Mouse (Mus musculus) forebrain, embryonic 16.5 days (tissue): ENCODE measurements around the gene Mgarp. TPM values are rescaled to one million over a fixed set of nuclear protein-coding genes. Genes with fewer than 3 reads are reported as not detected.

Experiments
- ATAC-seq: fragments of 200-750 bp; cut with Nextera tagmentation; 2 replicates; pipeline ENCODE4 v1.8.0; 2017; ENCODE audit warnings: mild to moderate bottlenecking, moderate library complexity
- H3K27ac ChIP-seq: fragments of 300-500 bp; sonication (generic); 2 replicates; pipeline ENCODE4 v1.5.1; 2014; ENCODE audit warnings: low read length, control low read depth
- H3K27me3 ChIP-seq: fragments of 300-500 bp; sonication (generic); replicated peaks from 2 replicates; pipeline ENCODE4 v1.6.1; 2014; ENCODE audit warnings: low read length; ENCODE audit not compliant: control insufficient read depth, insufficient read depth
- H3K36me3 ChIP-seq: fragments of 300-500 bp; sonication (generic); 2 replicates; pipeline ENCODE4 v1.6.1; 2014; ENCODE audit not compliant: control insufficient read depth, insufficient read depth
- H3K4me1 ChIP-seq: fragments of 300-500 bp; sonication (generic); replicated peaks from 2 replicates; pipeline ENCODE4 v1.6.1; 2014; ENCODE audit warnings: low read length; ENCODE audit not compliant: control insufficient read depth, insufficient read depth
- H3K4me2 ChIP-seq: fragments of 300-500 bp; sonication (generic); 2 replicates; pipeline ENCODE4 v1.6.1; 2014; ENCODE audit warnings: mild to moderate bottlenecking, low read length, control low read depth
- H3K4me3 ChIP-seq: fragments of 300-500 bp; sonication (generic); replicated peaks from 2 replicates; pipeline ENCODE4 v1.5.1; 2014; ENCODE audit warnings: mild to moderate bottlenecking, low read length, control low read depth
- H3K9ac ChIP-seq: fragments of 300-500 bp; sonication (generic); replicated peaks from 2 replicates; pipeline ENCODE4 v1.6.1; 2014; ENCODE audit warnings: low read depth, low read length, control low read depth
- H3K9me3 ChIP-seq: fragments of 300-500 bp; sonication (generic); 2 replicates; pipeline ENCODE4 v1.6.1; 2016; ENCODE audit warnings: low read length; ENCODE audit not compliant: control insufficient read depth
- WGBS: fragments of 180-500 bp; shearing (Covaris S2); extraction: QIAGEN DNeasy Blood & Tissue Kit; methylation state at CpG from one replicate; pipeline ENCODE4 v1.1.7; 2014; 5-methylcytosine and 5-hydroxymethylcytosine counted together
- polyA plus RNA-seq: library from polyadenylated mRNA; unstranded; fragments of >200 nt; fragmentation: Nextera tagmentation; extraction: Ambion mirVana; gene quantifications from 2 replicates; pipeline ENCODE4 v1.2.1, GENCODE M21; 2015

Mgarp gene
- polyA plus RNA-seq, 1 experiment from 2014 or later: 0.44 TPM

DNA sequence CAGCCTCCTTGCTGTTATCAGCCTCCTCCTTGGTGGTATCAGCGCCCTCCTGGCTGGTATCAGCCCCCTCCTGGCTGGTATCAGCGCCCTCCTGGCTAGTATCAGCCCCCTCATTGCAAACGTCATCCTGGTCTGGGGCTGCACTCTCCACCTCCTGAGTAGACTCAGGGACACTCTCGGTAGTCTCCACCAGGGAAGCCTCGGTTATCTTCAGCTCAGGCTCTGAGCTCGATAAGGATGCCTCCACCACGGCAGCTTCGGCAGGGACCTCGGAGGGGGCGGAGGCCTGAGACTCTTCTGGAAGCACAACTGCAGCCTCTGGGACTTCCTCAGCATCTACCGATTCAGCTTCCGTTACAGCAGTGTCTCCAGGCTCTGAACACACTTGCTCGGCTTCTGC lies 7.6 kb downstream of the Mgarp start:
- Histone ChIP-seq H3K4me2 (peak overlapping the region; percentile 29), H3K4me3 (no peak overlapping the region), H3K27me3 (no peaks in the 10 kb centered on the region), H3K4me1 (no peaks in the 10 kb centered on the region; the same call in 1 of the 2 replicates), H3K9me3 (no peaks in the 10 kb centered on the region), H3K36me3 (no peaks in the 10 kb centered on the region), H3K9ac (peak overlapping the region; percentile 39; the same call in 1 of the 2 replicates), H3K27ac (no peak overlapping the region)
- WGBS: 9% methylated on average over 13 of the region's 13 CpGs
- no peak for ATAC-seq

DNA sequence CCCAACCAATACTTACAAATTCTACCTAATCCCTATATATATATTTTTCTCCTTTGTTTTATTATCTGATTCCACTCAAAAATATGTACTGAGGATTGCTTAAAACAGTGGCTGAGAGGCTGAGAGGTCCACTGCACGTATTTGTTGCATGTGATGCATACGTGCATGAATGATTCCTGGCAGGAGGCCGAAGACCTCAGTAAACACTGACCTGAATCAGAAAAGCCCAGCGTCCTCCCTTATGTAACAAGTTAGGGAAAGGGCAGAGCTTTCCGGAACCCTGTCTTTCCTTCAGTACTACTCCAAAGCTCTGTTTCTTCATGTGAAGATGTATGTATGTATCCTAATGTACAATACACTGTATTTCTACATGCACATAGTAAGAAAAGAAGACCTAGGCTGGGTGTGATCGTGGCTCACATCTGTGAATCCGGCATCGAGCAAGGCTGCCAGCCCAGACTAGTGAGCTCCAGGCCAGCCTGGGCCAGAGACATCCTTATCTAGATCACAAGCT lies 8.6 kb downstream of the Mgarp start:
- H3K27me3 ChIP-seq: no peaks in the 10 kb centered on the region
- no peaks in the 10 kb centered on the region for H3K9me3 ChIP-seq
- 53% methylated on average over 8 of the region's 8 CpGs for WGBS
- no peak overlapping the region for H3K4me3 ChIP-seq
- no peak overlapping the region for H3K9ac ChIP-seq
- no peaks in the 10 kb centered on the region for H3K36me3 ChIP-seq
- no peaks in the 10 kb centered on the region; the same call in 1 of the 2 replicates for H3K4me1 ChIP-seq
- no peak for ATAC-seq
- no peak overlapping the region for H3K4me2 ChIP-seq
- H3K27ac ChIP-seq: no peak overlapping the region

DNA sequence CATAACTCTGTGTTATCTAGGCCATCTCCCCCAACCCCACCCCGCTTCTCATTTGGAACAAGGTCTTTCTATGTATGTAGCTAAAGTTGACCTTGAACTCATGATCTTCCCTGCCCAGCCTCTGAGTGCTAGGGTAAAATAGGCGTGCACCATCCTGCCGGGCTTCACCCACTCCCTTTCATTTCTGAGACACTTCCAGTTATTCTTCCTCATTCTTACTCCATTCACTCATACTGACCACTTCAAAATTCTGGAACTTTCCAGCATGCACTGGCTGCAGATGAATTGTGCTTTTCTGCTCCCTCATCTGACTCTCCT lies 9.4 kb downstream of the Mgarp start:
- H3K4me1 ChIP-seq: no peaks in the 10 kb centered on the region; the same call in 1 of the 2 replicates
- ATAC-seq: no peak
- no peak overlapping the region for H3K4me2 ChIP-seq
- 82% methylated on average over 3 of the region's 3 CpGs for WGBS
- no peaks in the 10 kb centered on the region for H3K36me3 ChIP-seq
- no peaks in the 10 kb centered on the region for H3K9me3 ChIP-seq
- no peak overlapping the region for H3K4me3 ChIP-seq
- H3K27ac ChIP-seq: no peak overlapping the region
- no peak overlapping the region for H3K9ac ChIP-seq
- H3K27me3 ChIP-seq: no peaks in the 10 kb centered on the region

DNA sequence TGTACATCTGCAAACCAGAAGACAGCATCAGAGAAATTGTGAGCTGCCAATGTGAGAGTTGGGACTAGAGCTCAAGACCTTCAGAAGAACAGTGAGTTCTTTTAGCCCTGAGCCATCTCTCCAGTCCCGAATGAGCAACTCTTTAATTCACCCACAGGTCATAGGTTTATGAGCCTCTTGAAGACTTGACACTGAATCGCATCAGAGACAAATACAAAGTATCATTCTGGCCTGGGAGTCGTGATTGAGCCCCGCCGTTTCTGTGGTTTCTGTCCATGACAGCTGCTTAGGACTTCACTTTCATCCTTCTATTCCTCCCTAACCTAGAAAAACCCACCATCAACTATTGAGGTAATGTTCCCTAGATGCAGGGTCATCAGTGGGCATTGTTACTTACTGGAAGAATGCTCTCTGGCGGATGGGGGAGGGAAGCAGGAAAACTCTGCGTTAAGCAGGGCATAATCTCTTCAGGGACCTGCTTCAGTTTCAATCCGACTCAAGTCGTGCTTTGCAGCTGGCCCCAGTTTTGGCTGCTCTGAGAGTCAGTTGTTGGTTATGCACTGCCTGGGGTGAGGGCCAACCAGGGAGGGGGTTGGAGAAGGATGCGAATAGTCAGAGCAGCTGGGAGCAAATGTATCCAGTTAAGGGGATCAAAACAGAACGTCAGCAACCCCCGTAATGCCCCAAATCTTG lies 10.0 kb downstream of the Mgarp start:
- Histone ChIP-seq H3K27me3 (no peaks in the 10 kb centered on the region), H3K4me2 (no peak overlapping the region), H3K9ac (no peak overlapping the region), H3K9me3 (no peaks in the 10 kb centered on the region), H3K27ac (no peak overlapping the region), H3K4me3 (no peak overlapping the region), H3K4me1 (no peaks in the 10 kb centered on the region; the same call in 1 of the 2 replicates), H3K36me3 (no peaks in the 10 kb centered on the region)
- ATAC-seq: no peak
- WGBS: 53% methylated on average over 12 of the region's 12 CpGs

DNA sequence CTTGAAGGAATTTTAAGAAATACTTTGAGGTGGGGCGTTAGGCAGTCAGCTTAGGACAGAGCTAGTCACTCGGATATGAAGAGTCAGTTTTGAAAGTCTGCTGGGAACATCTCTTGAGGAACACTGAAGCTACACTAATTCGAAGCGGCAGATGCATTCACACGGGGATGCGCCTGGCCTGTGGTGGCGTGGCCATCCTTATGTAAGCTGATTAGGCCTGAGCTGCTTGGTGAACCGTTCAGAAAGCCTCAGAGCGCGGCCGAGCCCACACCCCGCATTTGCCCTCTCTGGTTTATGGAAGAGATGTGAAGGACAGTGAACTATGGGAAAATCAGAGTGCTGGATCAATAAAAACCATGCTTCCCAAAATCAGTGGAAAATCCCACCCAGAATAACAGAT lies 13.1 kb downstream of the Mgarp start:
- 29% methylated on average over 12 of the region's 12 CpGs for WGBS
- Histone ChIP-seq H3K9ac (no peak overlapping the region), H3K9me3 (no peaks in the 10 kb centered on the region), H3K27ac (no peak overlapping the region), H3K4me1 (no peaks in the 10 kb centered on the region), H3K27me3 (no peaks in the 10 kb centered on the region), H3K4me2 (no peak overlapping the region), H3K36me3 (no peaks in the 10 kb centered on the region), H3K4me3 (no peak overlapping the region)
- no peak for ATAC-seq

DNA sequence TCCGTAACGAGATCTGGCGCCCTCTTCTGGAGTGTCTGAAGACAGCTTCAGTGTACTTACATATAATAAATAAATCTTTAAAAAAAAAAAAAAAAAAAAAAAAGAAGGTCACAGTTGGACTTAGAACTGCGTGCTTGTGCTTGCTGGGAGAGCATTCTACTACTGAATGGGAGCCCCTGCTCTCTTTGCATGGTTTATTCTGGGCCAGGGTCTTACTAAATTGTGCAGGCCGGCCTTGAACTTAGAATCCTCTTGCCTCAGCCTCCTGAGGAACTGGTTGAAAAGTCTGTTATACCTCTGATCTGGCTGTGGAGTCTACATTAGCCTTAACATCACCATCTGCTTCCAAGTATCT lies 15.9 kb downstream of the Mgarp start:
- ATAC-seq: no peak
- no peak overlapping the region for H3K4me3 ChIP-seq
- 74% methylated on average over 2 of the region's 5 CpGs for WGBS
- no peaks in the 10 kb centered on the region for H3K27me3 ChIP-seq
- H3K4me1 ChIP-seq: no peaks in the 10 kb centered on the region
- no peak overlapping the region for H3K27ac ChIP-seq
- no peak overlapping the region for H3K4me2 ChIP-seq
- no peak overlapping the region for H3K9ac ChIP-seq
- no peaks in the 10 kb centered on the region for H3K9me3 ChIP-seq
- H3K36me3 ChIP-seq: no peaks in the 10 kb centered on the region

DNA sequence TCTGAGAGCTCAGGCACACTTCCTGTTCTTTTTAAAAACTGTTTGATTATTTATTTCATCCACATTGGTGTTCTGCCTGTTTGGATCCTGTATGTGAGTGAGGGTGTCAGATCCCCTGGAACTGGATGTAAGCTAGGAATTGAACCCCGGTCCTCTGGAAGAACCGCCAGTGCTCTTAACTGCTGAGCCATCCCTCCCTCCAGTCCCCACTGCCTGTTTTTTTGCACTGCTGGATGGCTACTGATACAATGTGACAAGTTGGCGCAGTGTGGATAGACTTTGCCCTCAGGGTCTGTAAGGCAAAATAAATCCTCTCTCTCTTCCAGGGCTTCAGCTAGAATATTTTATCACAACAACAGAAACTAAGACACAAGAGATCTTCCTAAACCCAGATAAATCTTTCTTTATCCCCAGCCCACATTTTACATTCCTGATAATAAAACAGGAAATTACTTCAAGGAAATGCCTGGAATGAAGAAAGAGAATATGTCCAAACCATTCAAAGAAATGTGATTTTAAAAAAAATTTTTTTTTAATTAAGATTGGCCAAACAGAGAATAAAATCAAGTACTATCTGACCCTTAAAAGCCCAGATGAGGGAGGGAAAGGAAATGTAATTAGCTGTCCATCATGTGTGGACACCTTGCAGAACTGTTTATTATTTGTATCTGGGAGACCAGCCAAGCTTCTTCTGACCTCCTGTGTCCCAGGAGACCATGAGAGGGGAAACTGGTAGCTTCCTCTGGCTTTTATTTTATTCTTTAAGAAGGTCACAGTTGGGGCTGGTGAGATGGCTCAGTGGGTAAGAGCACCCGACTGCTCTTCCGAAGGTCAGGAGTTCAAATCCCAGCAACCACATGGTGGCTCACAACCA lies 16.5 kb downstream of the Mgarp start:
- no peak overlapping the region for H3K4me3 ChIP-seq
- H3K36me3 ChIP-seq: no peaks in the 10 kb centered on the region
- no peaks in the 10 kb centered on the region for H3K4me1 ChIP-seq
- no peaks in the 10 kb centered on the region for H3K9me3 ChIP-seq
- H3K27ac ChIP-seq: no peak overlapping the region
- 92% methylated on average over 5 of the region's 5 CpGs for WGBS
- ATAC-seq: no peak
- no peak overlapping the region for H3K4me2 ChIP-seq
- H3K27me3 ChIP-seq: no peaks in the 10 kb centered on the region
- no peak overlapping the region for H3K9ac ChIP-seq

DNA sequence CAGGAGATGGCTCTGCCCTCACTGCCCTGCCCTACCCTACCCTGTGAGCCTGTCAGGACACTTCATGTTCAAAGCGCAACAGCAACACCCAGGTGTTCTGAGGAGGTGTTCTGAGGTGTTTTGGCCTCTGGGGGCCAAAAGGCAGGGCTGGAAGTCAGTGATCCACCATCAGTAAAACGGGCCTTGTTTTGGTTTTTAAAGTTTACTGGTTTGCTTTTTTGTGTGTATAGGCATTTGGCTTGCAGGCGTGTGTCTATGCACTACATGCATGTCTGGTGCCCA lies 17.9 kb downstream of the Mgarp start:
- no peak overlapping the region for H3K4me2 ChIP-seq

DNA sequence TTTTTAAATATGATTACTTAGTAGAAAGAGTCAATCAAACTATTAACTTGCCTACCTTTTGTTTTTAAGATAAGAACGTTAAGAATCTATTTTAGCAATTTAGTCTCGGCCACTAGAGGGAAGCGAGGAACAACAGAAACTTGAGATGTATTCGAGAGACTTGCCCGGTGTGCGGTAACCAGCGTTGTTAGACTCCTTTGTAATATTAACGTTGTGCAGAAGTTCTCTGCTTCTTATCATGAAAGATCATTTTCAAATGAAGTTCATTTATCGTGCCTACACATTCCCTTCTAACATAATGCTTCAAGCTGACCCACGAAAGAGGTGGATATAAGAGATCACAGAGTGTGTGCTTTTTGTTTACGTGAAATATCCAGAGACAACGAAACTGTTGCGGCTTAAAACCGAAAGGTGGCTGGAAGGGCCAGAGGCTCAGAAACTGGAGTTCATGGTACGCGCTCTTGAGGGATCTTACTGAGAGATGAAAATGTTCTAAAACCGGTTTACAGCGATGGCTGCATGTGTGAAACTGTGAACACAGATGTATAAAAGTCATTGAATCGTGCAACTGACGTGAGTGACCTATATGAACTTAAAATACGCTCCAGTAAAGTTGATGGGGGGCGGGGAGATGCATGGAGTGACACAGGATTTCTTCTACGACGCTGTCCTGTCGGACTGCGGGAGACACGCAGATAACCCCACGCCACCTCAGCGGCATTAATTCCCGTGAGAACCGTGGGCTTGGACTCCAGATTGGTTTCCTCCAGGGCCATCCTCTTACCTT lies 18.5 kb downstream of the Mgarp start:
- Histone ChIP-seq H3K27me3 (no peaks in the 10 kb centered on the region), H3K9ac (0 out of 2 replicates have a peak overlapping the region, but pooled peaks have one; percentile 23), H3K4me3 (peak overlapping the region; percentile 25), H3K36me3 (no peaks in the 10 kb centered on the region), H3K9me3 (no peaks in the 10 kb centered on the region), H3K4me2 (peak overlapping the region; percentile 35), H3K27ac (no peak overlapping the region), H3K4me1 (no peaks in the 10 kb centered on the region)
- 46% methylated on average over 31 of the region's 31 CpGs for WGBS
- ATAC-seq: no peak

More for the DNA sequence above, 17.9 kb downstream of the Mgarp start:
- Histone ChIP-seq H3K4me3 (no peak overlapping the region), H3K4me1 (no peaks in the 10 kb centered on the region), H3K36me3 (no peaks in the 10 kb centered on the region), H3K9me3 (no peaks in the 10 kb centered on the region), H3K9ac (no peak overlapping the region), H3K27ac (no peak overlapping the region), H3K27me3 (no peaks in the 10 kb centered on the region)
- WGBS: 82% methylated on average over 3 of the region's 3 CpGs
- ATAC-seq: no peak
